Mouse (Mus musculus) heart, postnatal 0 days (tissue): ENCODE measurements around the gene Acmsd.

Source experiments
- CTCF ChIP-seq: IDR thresholded peaks from 2 replicates; pipeline ENCODE4 v1.5.1; 2016; ENCODE audit warnings: antibody characterized with exemption, control low read depth, low read depth
- EP300 ChIP-seq: IDR thresholded peaks from 2 replicates; pipeline ENCODE4 v1.6.1; 2016; ENCODE audit warnings: antibody characterized with exemption, low read depth

GRCm38 (mm10) chr1:127788943-127789342 is 59.7 kb downstream of the Acmsd start:
- no peak for TF ChIP-seq CTCF
- no peak for TF ChIP-seq EP300
